Mouse (Mus musculus) liver, embryonic 16.5 days (tissue): Measurements from ENCODE around the gene Slc25a39. TPM values are rescaled to one million over a fixed set of nuclear protein-coding genes. Genes with fewer than 3 reads are reported as not detected.
"Not testable (repeated sequence)": the region's sequence is repeated elsewhere in the genome, so short reads cannot be mapped to it uniquely, and the experiment has no call there.

Experiments used
- ATAC-seq: fragments of 200-750 bp; cut with Nextera tagmentation; 2 replicates; pipeline ENCODE4 v1.8.0; 2017; ENCODE audit warnings: low read depth, mild to moderate bottlenecking, moderate number of reproducible peaks, moderate library complexity
- H3K27ac ChIP-seq: fragments of 300-500 bp; sonication (generic); 2 replicates; pipeline ENCODE4 v1.5.1; 2014; ENCODE audit warnings: mild to moderate bottlenecking, low read length
- H3K27me3 ChIP-seq: fragments of 300-500 bp; sonication (generic); 2 replicates; pipeline ENCODE4 v1.6.1; 2014; ENCODE audit warnings: low read depth, low read length, mixed read lengths; ENCODE audit not compliant: control insufficient read depth, insufficient read depth
- H3K36me3 ChIP-seq: fragments of 300-500 bp; sonication (generic); 2 replicates; pipeline ENCODE4 v1.6.1; 2014; ENCODE audit warnings: mild to moderate bottlenecking; ENCODE audit not compliant: control insufficient read depth, insufficient read depth
- H3K4me1 ChIP-seq: fragments of 300-500 bp; sonication (generic); 2 replicates; pipeline ENCODE4 v1.6.1; 2014; ENCODE audit warnings: low read depth, low read length, mixed read lengths; ENCODE audit not compliant: control insufficient read depth
- H3K4me2 ChIP-seq: fragments of 300-500 bp; sonication (generic); 2 replicates; pipeline ENCODE4 v1.6.1; 2014; ENCODE audit warnings: low read depth, low read length, mixed read lengths
- H3K4me3 ChIP-seq: fragments of 300-500 bp; sonication (generic); 2 replicates; pipeline ENCODE4 v1.5.1; 2014; ENCODE audit warnings: low read depth, mild to moderate bottlenecking, low read length
- H3K9ac ChIP-seq: fragments of 300-500 bp; sonication (generic); 2 replicates; pipeline ENCODE4 v1.6.1; 2014; ENCODE audit warnings: low read depth, low read length
- H3K9me3 ChIP-seq: fragments of 300-500 bp; sonication (generic); replicated peaks from 2 replicates; pipeline ENCODE4 v1.6.1; 2016; ENCODE audit warnings: low read length; ENCODE audit not compliant: control insufficient read depth
- whole genome bisulfite sequencing: fragments of 180-500 bp; shearing (Covaris S2); extraction: QIAGEN DNeasy Blood & Tissue Kit; methylation state at CpG from one replicate; pipeline ENCODE4 v1.1.7; 2014; ENCODE audit not compliant: insufficient replicate concordance; 5-methylcytosine and 5-hydroxymethylcytosine counted together
- polyA plus RNA-seq: library from polyadenylated mRNA; unstranded; fragments of >200 nt; fragmentation: Nextera tagmentation; extraction: Ambion mirVana; gene quantifications from 2 replicates; pipeline ENCODE4 v1.2.1, GENCODE M21; 2015

Gene Slc25a39
- polyA plus RNA-seq, 1 experiment from 2014 or later, result 500 TPM

GRCm38 (mm10) chr11:102396263-102396662, 11.5 kb downstream of the Slc25a39 start:
- Histone ChIP-seq H3K9ac (no peak overlapping the region), H3K9me3 (no peaks in the 10 kb centered on the region), H3K27ac (no peak overlapping the region), H3K4me2 (no peak overlapping the region), H3K27me3 (peaks cover 94% of the 10 kb centered on the region), H3K4me3 (no peak overlapping the region), H3K4me1 (peaks cover 39% of the 10 kb centered on the region), H3K36me3 (no peaks in the 10 kb centered on the region)
- no peak for ATAC-seq
- WGBS, result 48% methylated on average over 6 of the region's 6 CpGs

GRCm38 (mm10) chr11:102395250-102395649, 12.5 kb downstream of the Slc25a39 start:
- Histone ChIP-seq H3K27ac (no peak overlapping the region), H3K36me3 (no peaks in the 10 kb centered on the region), H3K9ac (peak overlapping the region; percentile 7; the same call in 1 of the 2 replicates), H3K4me1 (peaks cover 30% of the 10 kb centered on the region), H3K4me2 (no peak overlapping the region), H3K4me3 (no peak overlapping the region), H3K27me3 (peaks cover 88% of the 10 kb centered on the region), H3K9me3 (no peaks in the 10 kb centered on the region)
- 17% methylated on average over 5 of the region's 5 CpGs for WGBS
- ATAC-seq, result no peak

GRCm38 (mm10) chr11:102394421-102395124, 13.2 kb downstream of the Slc25a39 start:
- Histone ChIP-seq H3K4me1 (peaks cover 25% of the 10 kb centered on the region), H3K4me3 (no peak overlapping the region), H3K27me3 (peaks cover 81% of the 10 kb centered on the region), H3K36me3 (no peaks in the 10 kb centered on the region), H3K4me2 (no peak overlapping the region), H3K9me3 (no peaks in the 10 kb centered on the region), H3K9ac (no peak overlapping the region), H3K27ac (no peak overlapping the region)
- ATAC-seq, result no peak
- 76% methylated on average over 9 of the region's 9 CpGs for WGBS

- H3K36me3 ChIP-seq, result no peaks in the 10 kb centered on the region
- H3K9ac ChIP-seq, result no peak overlapping the region; the same call in 1 of the 2 replicates
- peaks cover 18% of the 10 kb centered on the region for H3K4me1 ChIP-seq
- peak overlapping the region; percentile 48 for H3K4me3 ChIP-seq
- no peaks in the 10 kb centered on the region for H3K9me3 ChIP-seq
- WGBS, result 10% methylated on average over 17 of the region's 17 CpGs
- H3K27ac ChIP-seq, result no peak overlapping the region
- peak overlapping the region; percentile 67 for H3K4me2 ChIP-seq
- peaks cover 74% of the 10 kb centered on the region for H3K27me3 ChIP-seq
- ATAC-seq, result no peak
These were observed 13.9 kb downstream of the Slc25a39 start for GRCm38 (mm10) chr11:102393719-102394420.

- Histone ChIP-seq H3K4me2 (peak within 1 kb of the TSS; percentile 67), H3K27me3 (peaks cover 68% of the 10 kb centered on the region), H3K36me3 (no peaks in the 10 kb centered on the region), H3K9me3 (no peaks in the 10 kb centered on the region), H3K4me1 (peaks cover 16% of the 10 kb centered on the region), H3K27ac (no peak within 1 kb of the TSS), H3K4me3 (peak within 1 kb of the TSS; percentile 48), H3K9ac (peak within 1 kb of the TSS; percentile 4)
- peak; percentile 59 for ATAC-seq
- WGBS, result 2% methylated on average over 33 of the region's 34 CpGs
These were observed 14.5 kb downstream of the Slc25a39 start, which contains the start of gene Rundc3a for GRCm38 (mm10) chr11:102393238-102393634. Rundc3a (plus strand) TSS chr11:102393403.

GRCm38 (mm10) chr11:102392441-102393237, 15.1 kb downstream of the Slc25a39 start:
- Histone ChIP-seq H3K4me1 (peaks cover 16% of the 10 kb centered on the region), H3K27me3 (peaks cover 62% of the 10 kb centered on the region), H3K9me3 (no peaks in the 10 kb centered on the region), H3K27ac (no peak overlapping the region), H3K4me3 (peak overlapping the region; percentile 48), H3K9ac (peak overlapping the region; percentile 4), H3K36me3 (no peaks in the 10 kb centered on the region), H3K4me2 (peak overlapping the region; percentile 67)
- 14% methylated on average over 15 of the region's 15 CpGs for WGBS
- ATAC-seq, result 0 out of 2 replicates have a peak, but pooled peaks have one; percentile 24

GRCm38 (mm10) chr11:102389436-102389835, 18.3 kb downstream of the Slc25a39 start:
- ATAC-seq, result not testable (repeated sequence)

GRCm38 (mm10) chr11:102386121-102386520, 21.6 kb downstream of the Slc25a39 start:
- Histone ChIP-seq H3K9me3 (no peaks in the 10 kb centered on the region), H3K4me1 (peaks cover 24% of the 10 kb centered on the region), H3K4me3 (no peak overlapping the region), H3K4me2 (no peak overlapping the region), H3K27ac (no peak overlapping the region), H3K36me3 (no peaks in the 10 kb centered on the region), H3K27me3 (peaks cover 23% of the 10 kb centered on the region), H3K9ac (no peak overlapping the region)
- ATAC-seq, result no peak
- 21% methylated on average over 5 of the region's 5 CpGs for WGBS

More at GRCm38 (mm10) chr11:102389436-102389835, 18.3 kb downstream of the Slc25a39 start:
- 68% methylated on average over 4 of the region's 5 CpGs for WGBS
- H3K4me2 ChIP-seq, H3K4me3 ChIP-seq, H3K36me3 ChIP-seq, H3K9ac ChIP-seq, H3K27ac ChIP-seq, H3K9me3 ChIP-seq: not testable (repeated sequence)
- peaks cover 12% of the 10 kb centered on the region for H3K4me1 ChIP-seq
- H3K27me3 ChIP-seq, result peaks cover 48% of the 10 kb centered on the region
